Mouse (Mus musculus): ENCODE results near the gene Rorc. TPM values are rescaled to one million over a fixed set of nuclear protein-coding genes. Genes with fewer than 3 reads are reported as not detected.

Rorc gene
- 5.6 and 7.4 TPM in 2 replicates for polyA plus RNA-seq (2015; fragmentation: Nextera tagmentation; extraction: Ambion mirVana)

- ATAC-seq (peak; percentile 74), DNase-seq (ENCODE audit: low spot score) (peak; percentile 82)
- Histone ChIP-seq H3K27me3 (replicated peaks; ENCODE audit: insufficient read depth, low read length) (no peaks in the 10 kb centered on the region), H3K4me2 (replicated peaks; ENCODE audit: low read depth, low read length) (peak within 1 kb of the TSS; percentile 51), H3K27ac (ENCODE audit: low read length) (peak within 1 kb of the TSS; percentile 82), H3K36me3 (ENCODE audit: insufficient read depth, low read length) (no peaks in the 10 kb centered on the region), H3K9ac (replicated peaks; ENCODE audit: low read depth) (no peak within 1 kb of the TSS; the same call in 1 of the 2 replicates), H3K9me3 (ENCODE audit: low read length) (no peaks in the 10 kb centered on the region), H3K4me1 (ENCODE audit: insufficient read depth, low read depth, low read length) (no peaks in the 10 kb centered on the region), H3K4me3 (ENCODE audit: low read depth, low read length) (peak within 1 kb of the TSS; percentile 25)
- TF ChIP-seq CTCF (IDR thresholded peaks at IDR 0.05): no peak
- no peak for TF ChIP-seq EP300 (IDR thresholded peaks at IDR 0.05)
- WGBS: 15% methylated on average over 5 of the region's 5 CpGs
These were observed at the start of gene Rorc for GRCm38 (mm10) chr3:94372641-94373040. Rorc (plus strand) TSS chr3:94372794.

DNA sequence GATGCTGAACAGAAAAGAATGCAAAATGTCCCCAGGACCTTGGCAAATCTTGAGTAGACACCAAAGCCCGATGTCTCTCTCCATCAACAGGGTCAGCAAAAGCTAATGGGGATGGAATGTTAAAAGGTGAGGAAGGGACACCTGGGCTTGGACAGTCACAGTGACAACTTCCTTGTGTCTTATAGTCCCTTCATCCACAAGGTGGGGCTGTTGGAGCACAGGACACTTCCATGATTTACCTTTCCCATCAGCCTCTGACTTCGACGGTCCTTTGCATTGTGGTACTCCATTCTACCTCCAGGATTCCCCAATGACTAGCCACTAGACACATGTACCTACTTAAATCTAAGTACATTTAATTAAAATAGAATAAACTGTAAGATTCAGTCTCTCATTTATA lies 43.9 kb upstream of the Rorc start:
- H3K4me1 ChIP-seq (ENCODE audit: insufficient read depth, low read depth, low read length): no peaks in the 10 kb centered on the region
- no peaks in the 10 kb centered on the region for H3K27me3 ChIP-seq (replicated peaks; ENCODE audit: insufficient read depth, low read length)
- peak; percentile 18 for DNase-seq (ENCODE audit: low spot score)
- H3K36me3 ChIP-seq (ENCODE audit: insufficient read depth, low read length): peaks cover 4% of the 10 kb centered on the region; the same call in 1 of the 2 replicates
- ATAC-seq: no peak
- H3K4me3 ChIP-seq (ENCODE audit: low read depth, low read length): no peak overlapping the region
- TF ChIP-seq EP300 (IDR thresholded peaks at IDR 0.05) (no peak), CTCF (IDR thresholded peaks at IDR 0.05) (peak; percentile 61)
- 47% methylated on average over 3 of the region's 3 CpGs for WGBS
- no peaks in the 10 kb centered on the region for H3K9me3 ChIP-seq (ENCODE audit: low read length)
- H3K4me2 ChIP-seq (replicated peaks; ENCODE audit: low read depth, low read length): no peak overlapping the region
- no peak overlapping the region for H3K27ac ChIP-seq (ENCODE audit: low read length)
- H3K9ac ChIP-seq (replicated peaks; ENCODE audit: low read depth): no peak overlapping the region

DNA sequence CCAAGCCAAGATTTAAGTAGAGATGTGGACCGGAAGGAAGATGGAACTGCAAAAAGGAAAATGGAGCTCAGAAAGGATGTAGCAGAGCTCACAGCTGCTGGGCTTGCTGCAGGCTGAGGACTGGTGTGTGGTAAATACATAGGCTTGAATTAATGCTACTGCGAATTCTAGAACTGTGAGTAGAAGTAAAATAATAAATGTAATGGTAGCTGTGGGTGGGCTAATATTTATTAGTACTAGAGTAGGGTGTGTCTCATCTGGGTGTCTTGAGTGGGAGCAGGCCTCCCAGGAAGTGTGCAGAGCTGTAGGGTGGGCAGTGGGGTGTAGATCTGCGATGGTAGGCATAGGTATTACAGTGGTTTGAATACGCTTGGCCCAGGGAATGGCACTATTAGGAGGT lies 38.2 kb upstream of the Rorc start:
- 84% methylated on average over 4 of the region's 4 CpGs for WGBS
- no peaks in the 10 kb centered on the region for H3K27me3 ChIP-seq (replicated peaks; ENCODE audit: insufficient read depth, low read length)
- no peak overlapping the region for H3K9ac ChIP-seq (replicated peaks; ENCODE audit: low read depth)
- H3K9me3 ChIP-seq (ENCODE audit: low read length): no peaks in the 10 kb centered on the region
- no peak for TF ChIP-seq CTCF (IDR thresholded peaks at IDR 0.05)
- TF ChIP-seq EP300 (IDR thresholded peaks at IDR 0.05): no peak
- H3K4me3 ChIP-seq (ENCODE audit: low read depth, low read length): no peak overlapping the region
- H3K27ac ChIP-seq (ENCODE audit: low read length): no peak overlapping the region
- no peaks in the 10 kb centered on the region for H3K36me3 ChIP-seq (ENCODE audit: insufficient read depth, low read length)
- no peak for DNase-seq (ENCODE audit: low spot score)
- H3K4me2 ChIP-seq (replicated peaks; ENCODE audit: low read depth, low read length): no peak overlapping the region
- ATAC-seq: no peak
- H3K4me1 ChIP-seq (ENCODE audit: insufficient read depth, low read depth, low read length): no peaks in the 10 kb centered on the region

DNA sequence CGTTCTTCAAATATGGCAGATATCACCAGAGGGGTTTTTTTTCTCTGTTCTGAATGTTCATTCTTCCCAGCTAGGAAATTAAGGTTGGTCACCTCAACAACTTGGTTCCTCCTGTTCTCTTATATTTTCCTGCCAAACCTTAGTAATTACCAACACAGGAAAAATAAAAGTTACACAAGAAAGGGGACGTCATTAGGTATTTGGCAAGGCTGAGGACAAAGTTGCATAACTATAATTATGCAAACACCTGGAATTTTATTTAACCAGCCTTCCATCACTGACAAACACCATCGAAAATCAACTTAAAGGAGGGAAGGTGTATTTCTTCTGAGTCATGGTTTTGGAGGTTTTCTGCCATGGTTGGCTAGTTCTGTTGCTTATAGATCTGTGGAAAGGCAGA lies 34.1 kb upstream of the Rorc start:
- H3K4me3 ChIP-seq (ENCODE audit: low read depth, low read length): no peak overlapping the region
- no peak overlapping the region for H3K4me2 ChIP-seq (replicated peaks; ENCODE audit: low read depth, low read length)
- no peak overlapping the region for H3K9ac ChIP-seq (replicated peaks; ENCODE audit: low read depth)
- DNase-seq (ENCODE audit: low spot score) (peak; percentile 54), ATAC-seq (peak; percentile 40)
- H3K4me1 ChIP-seq (ENCODE audit: insufficient read depth, low read depth, low read length): no peaks in the 10 kb centered on the region
- 68% methylated on average over 3 of the region's 3 CpGs for WGBS
- no peak overlapping the region for H3K27ac ChIP-seq (ENCODE audit: low read length)
- no peaks in the 10 kb centered on the region for H3K9me3 ChIP-seq (ENCODE audit: low read length)
- TF ChIP-seq EP300 (IDR thresholded peaks at IDR 0.05) (peak; percentile 56), CTCF (IDR thresholded peaks at IDR 0.05) (no peak)
- H3K27me3 ChIP-seq (replicated peaks; ENCODE audit: insufficient read depth, low read length): no peaks in the 10 kb centered on the region
- H3K36me3 ChIP-seq (ENCODE audit: insufficient read depth, low read length): no peaks in the 10 kb centered on the region

GRCm38 (mm10) chr3:94341959-94342422 lies 30.6 kb upstream of the Rorc start, which contains the start of gene Them5:
Them5 (plus strand) TSS chr3:94342099.
- Histone ChIP-seq H3K27me3 (replicated peaks; ENCODE audit: insufficient read depth, low read length) (no peaks in the 10 kb centered on the region), H3K27ac (ENCODE audit: low read length) (no peak within 1 kb of the TSS), H3K9me3 (ENCODE audit: low read length) (no peaks in the 10 kb centered on the region), H3K4me2 (replicated peaks; ENCODE audit: low read depth, low read length) (no peak within 1 kb of the TSS), H3K9ac (replicated peaks; ENCODE audit: low read depth) (no peak within 1 kb of the TSS), H3K4me3 (ENCODE audit: low read depth, low read length) (no peak within 1 kb of the TSS), H3K4me1 (ENCODE audit: insufficient read depth, low read depth, low read length) (no peaks in the 10 kb centered on the region), H3K36me3 (ENCODE audit: insufficient read depth, low read length) (no peaks in the 10 kb centered on the region)
- TF ChIP-seq EP300 (IDR thresholded peaks at IDR 0.05): no peak
- no peak for TF ChIP-seq CTCF (IDR thresholded peaks at IDR 0.05)
- ATAC-seq: peak; percentile 70
- peak; percentile 39 for DNase-seq (ENCODE audit: low spot score)
- WGBS: 20% methylated on average over 3 of the region's 3 CpGs

DNA sequence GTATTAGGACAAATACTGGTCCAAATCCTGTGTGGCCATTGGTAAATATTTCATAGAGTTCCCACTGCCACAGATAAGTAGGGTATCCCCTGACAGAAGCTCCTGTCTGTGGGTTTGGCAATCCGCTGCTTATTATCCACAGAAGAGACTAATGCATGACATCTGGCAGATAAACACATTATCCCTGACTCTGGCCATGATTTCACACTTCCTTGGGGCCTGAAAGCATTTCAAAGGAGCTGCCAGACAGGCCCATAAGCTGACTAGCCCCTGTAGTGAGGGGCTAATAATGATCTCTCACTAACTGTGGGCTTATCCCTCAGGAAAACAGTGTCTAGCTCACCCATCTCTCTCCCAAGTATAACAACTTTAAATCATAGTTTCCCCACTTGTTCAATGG lies 30.0 kb upstream of the Rorc start:
- no peak overlapping the region for H3K4me3 ChIP-seq (ENCODE audit: low read depth, low read length)
- no peak for ATAC-seq
- TF ChIP-seq CTCF (IDR thresholded peaks at IDR 0.05) (no peak), EP300 (IDR thresholded peaks at IDR 0.05) (no peak)

DNA sequence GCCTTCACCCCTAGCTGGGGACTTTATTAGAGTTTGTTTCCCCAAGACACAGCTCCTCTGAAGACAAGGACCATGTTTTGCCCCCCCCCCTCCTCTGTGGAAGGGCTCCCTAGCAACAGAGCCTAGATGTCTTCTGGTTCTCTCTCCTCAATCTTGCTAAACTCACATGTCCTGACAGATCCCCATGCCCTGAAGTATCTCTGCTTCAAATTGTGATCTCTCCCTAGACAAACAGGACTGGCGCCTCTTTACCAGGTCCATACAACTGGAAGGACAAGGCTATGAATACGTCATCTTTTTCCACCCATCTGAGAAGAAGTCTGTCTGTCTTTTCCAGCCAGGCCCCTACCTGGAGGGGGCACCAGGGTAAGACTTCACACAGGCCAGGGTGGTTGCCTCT lies 28.4 kb upstream of the Rorc start:
- Histone ChIP-seq H3K27me3 (replicated peaks; ENCODE audit: insufficient read depth, low read length) (no peaks in the 10 kb centered on the region), H3K4me2 (replicated peaks; ENCODE audit: low read depth, low read length) (no peak overlapping the region), H3K36me3 (ENCODE audit: insufficient read depth, low read length) (no peaks in the 10 kb centered on the region), H3K27ac (ENCODE audit: low read length) (no peak overlapping the region), H3K9ac (replicated peaks; ENCODE audit: low read depth) (no peak overlapping the region), H3K4me3 (ENCODE audit: low read depth, low read length) (no peak overlapping the region), H3K4me1 (ENCODE audit: insufficient read depth, low read depth, low read length) (no peaks in the 10 kb centered on the region), H3K9me3 (ENCODE audit: low read length) (no peaks in the 10 kb centered on the region)
- 86% methylated on average over 2 of the region's 2 CpGs for WGBS
- ATAC-seq (no peak), DNase-seq (ENCODE audit: low spot score) (no peak)
- no peak for TF ChIP-seq CTCF (IDR thresholded peaks at IDR 0.05)
- no peak for TF ChIP-seq EP300 (IDR thresholded peaks at IDR 0.05)

More for the DNA sequence above, 30.0 kb upstream of the Rorc start:
- Histone ChIP-seq H3K9me3 (ENCODE audit: low read length) (no peaks in the 10 kb centered on the region), H3K4me2 (replicated peaks; ENCODE audit: low read depth, low read length) (no peak overlapping the region), H3K9ac (replicated peaks; ENCODE audit: low read depth) (no peak overlapping the region), H3K36me3 (ENCODE audit: insufficient read depth, low read length) (no peaks in the 10 kb centered on the region), H3K27ac (ENCODE audit: low read length) (no peak overlapping the region), H3K27me3 (replicated peaks; ENCODE audit: insufficient read depth, low read length) (no peaks in the 10 kb centered on the region), H3K4me1 (ENCODE audit: insufficient read depth, low read depth, low read length) (no peaks in the 10 kb centered on the region)
- 48% methylated on average over 1 of the region's 1 CpGs for WGBS
- no peak for DNase-seq (ENCODE audit: low spot score)

All from lung, postnatal 0 days (tissue).